Mouse (Mus musculus) midbrain, embryonic 16.5 days (tissue): Measurements from ENCODE around the gene Tex9. TPM values are rescaled to one million over a fixed set of nuclear protein-coding genes. Genes with fewer than 3 reads are reported as not detected.

Source experiments
- ATAC-seq: fragments of 200-750 bp; cut with Nextera tagmentation; 2 replicates; pipeline ENCODE4 v1.8.0; 2017; ENCODE audit warnings: moderate TSS enrichment
- H3K27ac ChIP-seq: fragments of 300-500 bp; sonication (generic); 2 replicates; pipeline ENCODE4 v1.5.1; 2014; ENCODE audit warnings: mild to moderate bottlenecking, low read length, mixed read lengths
- H3K27me3 ChIP-seq: fragments of 300-500 bp; sonication (generic); 2 replicates; pipeline ENCODE4 v1.6.1; 2014; ENCODE audit warnings: low read depth, low read length, mixed read lengths; ENCODE audit not compliant: control insufficient read depth, insufficient read depth
- H3K36me3 ChIP-seq: fragments of 300-500 bp; sonication (generic); 2 replicates; pipeline ENCODE4 v1.6.1; 2014; ENCODE audit warnings: mild to moderate bottlenecking, low read length, moderate library complexity, mixed read lengths; ENCODE audit not compliant: control insufficient read depth, insufficient read depth
- H3K4me1 ChIP-seq: fragments of 300-500 bp; sonication (generic); 2 replicates; pipeline ENCODE4 v1.6.1; 2014; ENCODE audit warnings: mild to moderate bottlenecking, low read length, mixed read lengths; ENCODE audit not compliant: control insufficient read depth, insufficient read depth
- H3K4me2 ChIP-seq: fragments of 300-500 bp; sonication (generic); 2 replicates; pipeline ENCODE4 v1.6.1; 2014; ENCODE audit warnings: mild to moderate bottlenecking, low read length, mixed read lengths
- H3K4me3 ChIP-seq: fragments of 300-500 bp; sonication (generic); 2 replicates; pipeline ENCODE4 v1.5.1; 2014; ENCODE audit warnings: low read depth, mild to moderate bottlenecking, low read length, moderate library complexity, mixed read lengths
- H3K9ac ChIP-seq: fragments of 300-500 bp; sonication (generic); 2 replicates; pipeline ENCODE4 v1.6.1; 2014; ENCODE audit warnings: low read depth, low read length, mixed read lengths
- H3K9me3 ChIP-seq: fragments of 300-500 bp; sonication (generic); replicated peaks from 2 replicates; pipeline ENCODE4 v1.6.1; 2014; ENCODE audit warnings: mild to moderate bottlenecking, low read length, mixed read lengths; ENCODE audit not compliant: control insufficient read depth, poor library complexity, severe bottlenecking
- WGBS: fragments of 180-500 bp; shearing (Covaris S2); extraction: QIAGEN DNeasy Blood & Tissue Kit; methylation state at CpG from one replicate; pipeline ENCODE4 v1.1.7; 2014; 5-methylcytosine and 5-hydroxymethylcytosine counted together
- polyA plus RNA-seq: library from polyadenylated mRNA; unstranded; fragments of >200 nt; fragmentation: Nextera tagmentation; extraction: Ambion mirVana; gene quantifications from 2 replicates; pipeline ENCODE4 v1.2.1, GENCODE M21; 2015

Tex9 gene
- polyA plus RNA-seq, 1 experiment from 2014 or later, result 32.7 TPM

DNA sequence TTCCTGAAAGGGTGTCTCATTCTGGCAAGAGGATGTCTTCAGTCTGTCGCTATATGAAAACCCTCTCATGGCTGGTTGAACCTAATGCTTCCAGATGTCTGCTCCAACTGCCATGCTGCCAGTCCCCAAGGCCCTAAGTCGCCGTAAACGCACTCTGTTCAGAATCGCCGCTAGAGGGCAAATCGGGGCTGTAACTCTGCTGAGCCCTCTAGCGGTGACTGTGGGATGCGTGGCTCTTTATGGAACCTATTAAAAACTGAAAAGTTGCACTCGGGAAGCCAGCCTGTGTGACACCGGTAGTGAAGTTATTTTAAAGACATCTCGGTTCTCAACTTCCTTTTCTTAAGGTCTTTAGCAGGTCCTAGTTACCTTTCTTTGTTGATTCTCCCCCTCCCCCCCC is 38.2 kb upstream of the Tex9 start:
- no peak for ATAC-seq
- Histone ChIP-seq H3K36me3 (no peaks in the 10 kb centered on the region), H3K4me2 (peak overlapping the region; percentile 79; the same call in 1 of the 2 replicates), H3K9ac (no peak overlapping the region), H3K4me3 (no peak overlapping the region), H3K9me3 (no peaks in the 10 kb centered on the region), H3K27ac (peak overlapping the region; percentile 42; the same call in 1 of the 2 replicates), H3K4me1 (peaks cover 14% of the 10 kb centered on the region), H3K27me3 (no peaks in the 10 kb centered on the region)
- 0% methylated on average over 12 of the region's 12 CpGs for WGBS

DNA sequence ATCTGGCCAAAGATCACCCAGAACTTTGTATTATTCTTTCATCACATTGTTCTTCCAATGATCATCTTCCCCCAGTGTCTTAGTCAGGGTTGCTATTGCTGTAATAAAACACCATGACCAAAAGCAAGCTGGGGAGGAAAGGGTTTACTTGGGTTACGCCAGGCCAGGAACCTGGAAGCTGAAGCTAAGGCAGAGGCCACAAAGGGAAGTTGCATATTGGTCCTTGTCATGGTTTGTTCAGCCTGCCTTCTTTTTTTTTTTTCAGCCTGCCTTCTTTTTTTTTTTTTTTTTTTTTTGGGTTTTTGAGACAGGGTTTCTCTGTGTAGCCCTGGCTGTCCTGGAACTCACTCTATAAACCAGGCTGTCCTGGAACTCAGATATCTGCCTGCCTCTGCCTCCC is 34.1 kb upstream of the Tex9 start:
- Histone ChIP-seq H3K9me3 (no peaks in the 10 kb centered on the region), H3K27me3 (no peaks in the 10 kb centered on the region), H3K4me1 (peaks cover 12% of the 10 kb centered on the region), H3K4me2 (no peak overlapping the region), H3K9ac (no peak overlapping the region), H3K27ac (no peak overlapping the region), H3K36me3 (no peaks in the 10 kb centered on the region), H3K4me3 (no peak overlapping the region)
- WGBS, result 91% methylated on average over 1 of the region's 1 CpGs
- ATAC-seq, result no peak

DNA sequence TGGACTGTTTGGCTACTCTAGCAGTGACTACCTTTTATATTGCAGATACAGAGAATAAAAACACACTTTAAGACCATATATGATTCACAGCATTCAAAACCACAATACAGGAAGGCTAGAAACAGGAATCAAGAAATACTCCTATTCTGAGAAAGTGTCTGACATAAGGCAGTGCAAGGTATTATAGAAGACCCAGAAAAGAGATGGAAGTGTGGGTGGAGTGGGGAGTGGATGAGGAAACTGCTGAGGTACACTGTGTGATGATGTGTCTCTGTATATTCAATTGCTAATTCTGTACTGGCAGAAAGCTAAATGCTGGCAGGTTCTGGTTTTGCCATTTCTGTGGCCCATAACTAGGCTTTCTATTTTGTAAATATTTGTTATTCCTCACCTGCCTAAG is 28.8 kb upstream of the Tex9 start:
- Histone ChIP-seq H3K9ac (no peak overlapping the region), H3K36me3 (no peaks in the 10 kb centered on the region), H3K9me3 (no peaks in the 10 kb centered on the region), H3K27me3 (no peaks in the 10 kb centered on the region), H3K4me1 (no peaks in the 10 kb centered on the region), H3K4me3 (no peak overlapping the region), H3K27ac (no peak overlapping the region), H3K4me2 (no peak overlapping the region)
- ATAC-seq, result no peak

DNA sequence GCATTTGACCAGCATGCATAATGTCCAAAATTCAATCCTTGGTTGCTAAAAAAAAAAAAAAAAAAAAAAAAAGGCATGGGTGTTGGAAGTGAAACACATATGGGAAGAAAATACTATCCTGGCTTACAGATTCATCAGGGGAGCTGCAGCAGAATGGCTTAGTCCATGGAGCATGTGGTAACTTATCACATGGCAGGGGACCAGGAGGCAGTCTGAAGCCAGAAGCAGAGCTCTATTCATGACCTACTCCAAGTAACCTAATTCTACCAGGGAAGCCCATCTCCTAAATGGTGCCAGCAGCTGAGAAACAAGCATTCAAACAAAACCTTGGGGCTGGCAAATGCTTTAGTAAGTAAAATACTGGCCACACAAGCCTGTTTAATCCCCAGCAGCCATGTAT is 27.2 kb upstream of the Tex9 start:
- Histone ChIP-seq H3K4me1 (no peaks in the 10 kb centered on the region), H3K9ac (no peak overlapping the region), H3K27ac (no peak overlapping the region), H3K9me3 (no peaks in the 10 kb centered on the region), H3K36me3 (no peaks in the 10 kb centered on the region), H3K27me3 (no peaks in the 10 kb centered on the region), H3K4me3 (no peak overlapping the region), H3K4me2 (no peak overlapping the region)
- ATAC-seq, result no peak

DNA sequence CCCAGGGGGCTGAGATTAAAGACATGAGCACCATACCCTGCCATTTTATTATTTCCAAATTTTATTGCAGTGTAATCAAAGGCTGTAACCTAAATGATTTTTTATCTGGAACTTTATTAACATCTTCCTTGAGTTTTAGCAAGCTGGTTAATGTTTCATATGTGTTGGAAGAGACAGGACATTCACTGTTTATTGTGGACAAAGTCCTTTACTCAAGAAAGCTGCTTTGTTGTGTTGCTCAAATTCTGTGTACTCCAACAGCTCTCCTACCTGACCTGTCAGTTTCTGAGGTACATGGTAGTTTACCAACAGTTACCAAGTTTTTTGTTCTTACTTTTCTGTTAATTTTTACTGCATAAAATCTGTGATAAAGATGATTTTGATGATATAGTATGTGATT is 23.4 kb upstream of the Tex9 start:
- Histone ChIP-seq H3K4me2 (no peak overlapping the region), H3K27ac (no peak overlapping the region), H3K9me3 (no peaks in the 10 kb centered on the region), H3K9ac (no peak overlapping the region), H3K4me1 (no peaks in the 10 kb centered on the region), H3K27me3 (no peaks in the 10 kb centered on the region), H3K36me3 (no peaks in the 10 kb centered on the region), H3K4me3 (no peak overlapping the region)
- no peak for ATAC-seq

DNA sequence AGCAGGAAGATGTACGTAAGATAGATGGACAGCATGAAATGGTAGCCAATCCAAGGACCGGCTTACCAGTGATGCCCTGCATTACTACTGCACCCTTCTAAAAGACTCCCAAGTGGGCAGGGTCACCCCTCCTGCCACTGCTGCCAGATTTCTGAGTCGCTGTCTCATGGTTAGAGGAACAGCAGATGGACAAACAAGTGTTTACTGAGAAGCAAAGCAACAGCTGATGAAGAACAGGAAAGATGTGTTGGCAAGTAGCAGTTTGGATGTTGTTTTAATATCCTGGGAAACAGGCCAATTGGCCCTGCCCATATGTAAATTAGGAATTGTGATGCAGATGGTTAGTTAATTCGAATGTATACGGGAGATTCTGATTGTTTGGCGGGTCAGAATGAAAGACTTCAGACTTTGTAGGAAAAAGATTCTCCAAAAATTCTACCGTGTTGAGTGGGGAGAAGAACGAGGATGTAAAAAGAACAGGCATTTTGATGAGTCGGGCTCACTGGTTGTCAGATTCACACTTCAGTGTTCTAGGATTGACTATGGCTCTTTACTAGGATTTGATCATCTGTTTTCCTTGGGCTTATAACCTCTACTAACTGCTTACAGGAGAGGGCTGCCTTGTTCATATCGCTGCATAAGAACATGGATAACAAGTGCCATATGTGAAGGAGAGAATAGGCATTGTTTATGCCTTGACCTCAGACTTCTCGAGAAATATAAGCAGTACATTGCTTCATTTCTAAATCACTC is 20.4 kb upstream of the Tex9 start:
- WGBS, result 45% methylated on average over 11 of the region's 11 CpGs
- Histone ChIP-seq H3K4me3 (no peak overlapping the region), H3K4me2 (no peak overlapping the region), H3K27ac (no peak overlapping the region), H3K36me3 (no peaks in the 10 kb centered on the region), H3K4me1 (no peaks in the 10 kb centered on the region), H3K9me3 (no peaks in the 10 kb centered on the region), H3K27me3 (no peaks in the 10 kb centered on the region), H3K9ac (no peak overlapping the region)
- ATAC-seq, result no peak

DNA sequence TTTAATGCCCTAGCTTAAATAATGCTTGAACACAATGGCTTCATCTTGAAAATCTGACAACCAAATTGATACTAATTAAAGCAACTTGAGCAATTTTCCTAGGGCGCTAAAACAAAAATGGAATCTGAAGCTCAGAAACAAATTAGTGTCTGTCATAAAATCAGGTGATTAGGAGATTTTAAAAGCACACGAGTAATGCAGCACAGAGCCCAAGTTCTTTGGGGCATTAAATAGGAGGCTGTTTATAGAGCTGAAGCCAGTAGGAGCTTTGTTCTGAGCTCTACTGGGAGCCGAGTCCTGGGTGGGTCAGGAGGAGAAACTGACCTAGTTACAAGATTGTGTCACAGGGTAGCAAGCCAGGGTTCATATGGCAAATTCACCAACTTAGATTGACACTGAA is 5.2 kb upstream of the Tex9 start:
- Histone ChIP-seq H3K27me3 (no peaks in the 10 kb centered on the region), H3K4me1 (no peaks in the 10 kb centered on the region; the same call in 1 of the 2 replicates), H3K9ac (no peak overlapping the region), H3K4me3 (no peak overlapping the region), H3K4me2 (no peak overlapping the region), H3K36me3 (no peaks in the 10 kb centered on the region), H3K27ac (peak overlapping the region; percentile 28; the same call in 1 of the 2 replicates), H3K9me3 (no peaks in the 10 kb centered on the region)
- 58% methylated on average over 3 of the region's 3 CpGs for WGBS
- no peak for ATAC-seq

DNA sequence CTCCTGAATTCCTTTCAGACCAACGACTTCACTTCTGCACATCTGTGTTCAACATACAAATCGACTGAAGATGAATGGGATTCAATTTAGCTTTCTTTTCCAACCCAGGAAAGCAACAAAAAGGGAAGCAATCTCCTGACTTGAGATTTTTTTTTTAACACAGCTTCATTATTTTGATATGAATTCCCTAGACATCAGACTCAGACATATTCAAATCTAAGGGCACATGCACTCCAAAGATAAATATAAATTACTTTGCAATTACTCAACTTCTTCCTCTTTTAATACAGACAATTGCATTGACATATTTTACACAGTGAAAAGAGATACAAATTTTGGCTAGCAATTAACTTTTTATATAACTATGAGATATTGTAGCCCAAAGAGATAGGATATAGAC is 4.7 kb upstream of the Tex9 start:
- no peaks in the 10 kb centered on the region; the same call in 1 of the 2 replicates for H3K4me1 ChIP-seq
- ATAC-seq, result no peak
- no peak overlapping the region for H3K9ac ChIP-seq
- 55% methylated on average over 2 of the region's 2 CpGs for WGBS
- no peak overlapping the region for H3K4me3 ChIP-seq
- H3K27me3 ChIP-seq, result no peaks in the 10 kb centered on the region
- H3K9me3 ChIP-seq, result no peaks in the 10 kb centered on the region
- H3K36me3 ChIP-seq, result no peaks in the 10 kb centered on the region
- H3K27ac ChIP-seq, result no peak overlapping the region
- H3K4me2 ChIP-seq, result no peak overlapping the region

DNA sequence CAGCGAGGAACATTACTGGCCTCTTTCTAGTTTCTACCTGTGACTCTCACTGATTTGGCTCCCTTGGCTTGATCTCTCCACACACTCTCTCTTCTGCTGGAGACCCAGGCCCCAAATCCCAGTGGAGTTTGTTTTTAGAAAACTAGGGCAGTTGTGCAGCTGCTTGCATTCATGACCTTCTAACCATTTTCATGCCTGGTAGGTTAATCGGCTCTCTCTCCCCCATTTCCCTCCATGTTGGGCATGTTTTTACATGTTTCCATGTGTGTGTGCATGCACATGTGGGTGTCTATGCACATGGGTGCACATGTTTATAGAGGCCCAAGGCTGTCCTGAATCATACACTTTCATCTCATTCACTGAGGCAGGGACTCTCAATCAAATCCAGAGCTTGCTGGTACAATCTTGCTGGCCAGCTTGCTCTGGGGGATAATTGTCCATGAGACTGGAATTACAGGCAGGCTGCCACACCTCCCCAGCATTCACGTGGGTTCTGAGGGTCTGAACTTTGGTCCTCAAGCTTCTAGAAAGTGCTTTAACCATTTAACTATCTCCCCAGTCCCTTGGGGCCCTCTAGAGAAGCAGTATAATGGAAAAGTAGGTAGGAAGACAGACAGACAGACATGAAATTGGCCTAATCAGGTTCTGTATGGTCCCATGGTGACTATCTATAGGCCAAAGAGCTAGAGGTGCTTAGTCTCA is 2.1 kb upstream of the Tex9 start:
- Histone ChIP-seq H3K4me3 (no peak overlapping the region), H3K27ac (no peak overlapping the region), H3K9me3 (no peaks in the 10 kb centered on the region), H3K4me2 (no peak overlapping the region), H3K4me1 (peaks cover 5% of the 10 kb centered on the region), H3K9ac (no peak overlapping the region), H3K27me3 (no peaks in the 10 kb centered on the region), H3K36me3 (no peaks in the 10 kb centered on the region)
- WGBS, result 87% methylated on average over 3 of the region's 3 CpGs
- ATAC-seq, result no peak
